Mouse (Mus musculus): Measurements from ENCODE around the gene Runx1. TPM values are rescaled to one million over a fixed set of nuclear protein-coding genes. Genes with fewer than 3 reads are reported as not detected.
A peak's percentile ranks its signal among the peaks of the same experiment; 100 is the strongest.

Gene Runx1
- polyA plus RNA-seq, 1 experiment from 2014 or later: 6.4 TPM

GRCm38 (mm10) chr16:92705564-92706458 lies 120.1 kb downstream of the Runx1 start:
- Histone ChIP-seq H3K27me3 (ENCODE audit: control insufficient read depth, insufficient read depth, low read length) (no peaks in the 10 kb centered on the region), H3K27ac (replicated peaks) (no peak overlapping the region), H3K4me1 (replicated peaks; ENCODE audit: control insufficient read depth, insufficient read depth) (no peaks in the 10 kb centered on the region), H3K4me3 (ENCODE audit: low read depth, low read length) (no peak overlapping the region), H3K9me3 (ENCODE audit: control insufficient read depth, low read length) (no peaks in the 10 kb centered on the region), H3K4me2 (replicated peaks; ENCODE audit: low read depth) (no peak overlapping the region), H3K36me3 (ENCODE audit: control insufficient read depth, insufficient read depth, low read length) (no peaks in the 10 kb centered on the region), H3K9ac (ENCODE audit: low read length) (no peak overlapping the region)
- no peak for TF ChIP-seq CTCF (IDR thresholded peaks at IDR 0.05; ENCODE audit: low read depth)
- no peak for TF ChIP-seq EP300 (optimal IDR thresholded peaks at IDR 0.05)
- WGBS: 37% methylated on average over 7 of the region's 7 CpGs
- no peak for DNase-seq (ENCODE audit: low spot score)
- no peak for ATAC-seq (ENCODE audit: low FRiP score, low TSS enrichment)

DNA sequence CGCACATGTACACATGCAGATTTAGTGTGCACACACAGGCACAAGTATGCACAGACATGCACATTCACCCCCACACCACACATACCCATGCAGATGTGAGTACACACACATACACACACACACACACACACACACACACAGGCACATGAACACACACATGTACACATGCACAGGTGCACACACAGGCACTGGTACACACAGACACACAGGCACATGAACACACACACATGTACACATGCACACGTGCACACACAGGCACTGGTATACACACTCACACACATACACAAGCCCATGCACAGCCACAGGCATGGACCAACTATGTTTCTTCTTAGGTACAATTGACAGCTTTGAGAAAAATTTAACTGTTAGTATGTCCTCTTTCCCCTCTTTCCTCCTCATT lies 122.1 kb downstream of the Runx1 start:
- WGBS: 96% methylated on average over 2 of the region's 2 CpGs
- Histone ChIP-seq H3K27ac (replicated peaks) (no peak overlapping the region), H3K9ac (ENCODE audit: low read length) (no peak overlapping the region), H3K4me2 (replicated peaks; ENCODE audit: low read depth) (no peak overlapping the region), H3K36me3 (ENCODE audit: control insufficient read depth, insufficient read depth, low read length) (no peaks in the 10 kb centered on the region), H3K4me1 (replicated peaks; ENCODE audit: control insufficient read depth, insufficient read depth) (no peaks in the 10 kb centered on the region), H3K4me3 (ENCODE audit: low read depth, low read length) (no peak overlapping the region), H3K27me3 (ENCODE audit: control insufficient read depth, insufficient read depth, low read length) (no peaks in the 10 kb centered on the region; the same call in 1 of the 2 replicates), H3K9me3 (ENCODE audit: control insufficient read depth, low read length) (no peaks in the 10 kb centered on the region)
- ATAC-seq (ENCODE audit: low FRiP score, low TSS enrichment): no peak
- no peak for DNase-seq (ENCODE audit: low spot score)
- TF ChIP-seq EP300 (optimal IDR thresholded peaks at IDR 0.05) (no peak), CTCF (IDR thresholded peaks at IDR 0.05; ENCODE audit: low read depth) (no peak)

DNA sequence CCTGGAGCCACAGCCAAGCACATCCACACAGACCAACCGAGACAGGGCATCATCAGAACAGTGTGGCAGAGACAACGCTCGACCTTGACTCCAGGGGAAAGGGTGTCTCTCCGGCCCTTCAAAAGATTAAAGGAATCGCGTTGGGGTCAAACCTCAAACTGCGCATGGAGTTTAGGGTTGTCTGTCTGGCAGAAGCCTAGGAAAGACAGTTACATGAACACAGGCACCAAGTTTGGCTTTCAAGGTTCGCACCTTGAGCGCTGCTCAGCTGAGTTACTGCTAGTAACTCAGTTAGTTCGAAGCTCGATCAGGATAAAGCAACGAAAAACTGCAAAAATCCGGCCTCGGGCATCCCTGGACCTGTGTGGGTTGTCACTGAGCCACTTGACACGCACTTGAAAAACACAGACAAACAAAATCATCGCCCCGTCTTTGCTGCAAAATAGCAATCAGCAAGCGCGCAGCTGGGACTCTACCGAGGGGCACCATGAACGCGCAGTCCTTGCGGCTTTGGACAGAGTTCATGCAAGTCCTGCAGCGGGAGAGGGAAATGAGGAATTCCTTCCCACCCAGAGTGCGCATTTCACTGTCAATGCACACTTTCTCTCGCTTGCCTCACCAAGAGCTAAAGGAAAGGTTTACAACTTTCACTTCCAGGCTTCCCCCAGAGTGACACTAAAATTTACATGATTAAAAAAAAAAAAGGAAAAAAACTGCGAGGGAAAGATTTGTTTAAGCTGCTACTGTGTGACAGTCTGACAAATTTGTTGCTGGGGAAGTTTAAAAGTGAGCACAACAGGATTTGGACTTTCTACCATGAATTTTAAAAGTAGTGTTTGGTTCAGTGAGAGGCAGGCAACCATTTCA lies 126.2 kb downstream of the Runx1 start:
- 17% methylated on average over 27 of the region's 27 CpGs for WGBS
- no peak overlapping the region for H3K27ac ChIP-seq (replicated peaks)
- no peaks in the 10 kb centered on the region; the same call in 1 of the 2 replicates for H3K27me3 ChIP-seq (ENCODE audit: control insufficient read depth, insufficient read depth, low read length)
- no peak overlapping the region; the same call in 1 of the 2 replicates for H3K4me3 ChIP-seq (ENCODE audit: low read depth, low read length)
- TF ChIP-seq CTCF (IDR thresholded peaks at IDR 0.05; ENCODE audit: low read depth) (no peak), EP300 (optimal IDR thresholded peaks at IDR 0.05) (no peak)
- no peak for DNase-seq (ENCODE audit: low spot score)
- no peaks in the 10 kb centered on the region for H3K4me1 ChIP-seq (replicated peaks; ENCODE audit: control insufficient read depth, insufficient read depth)
- peak overlapping the region; percentile 23; the same call in 1 of the 2 replicates for H3K4me2 ChIP-seq (replicated peaks; ENCODE audit: low read depth)
- H3K36me3 ChIP-seq (ENCODE audit: control insufficient read depth, insufficient read depth, low read length): no peaks in the 10 kb centered on the region
- H3K9me3 ChIP-seq (ENCODE audit: control insufficient read depth, low read length): no peaks in the 10 kb centered on the region
- ATAC-seq (ENCODE audit: low FRiP score, low TSS enrichment): no peak
- no peak overlapping the region for H3K9ac ChIP-seq (ENCODE audit: low read length)

- H3K27ac ChIP-seq (replicated peaks): peak overlapping the region; percentile 91
- DNase-seq (ENCODE audit: low spot score) (peak; percentile 93), ATAC-seq (ENCODE audit: low FRiP score, low TSS enrichment) (peak; percentile 74)
- H3K36me3 ChIP-seq (ENCODE audit: control insufficient read depth, insufficient read depth, low read length): no peaks in the 10 kb centered on the region
- TF ChIP-seq CTCF (IDR thresholded peaks at IDR 0.05; ENCODE audit: low read depth) (peak; percentile 98), EP300 (optimal IDR thresholded peaks at IDR 0.05) (no peak)
- peak overlapping the region; percentile 99 for H3K4me2 ChIP-seq (replicated peaks; ENCODE audit: low read depth)
- H3K4me3 ChIP-seq (ENCODE audit: low read depth, low read length): peak overlapping the region; percentile 59
- H3K27me3 ChIP-seq (ENCODE audit: control insufficient read depth, insufficient read depth, low read length): no peaks in the 10 kb centered on the region; the same call in 1 of the 2 replicates
- H3K4me1 ChIP-seq (replicated peaks; ENCODE audit: control insufficient read depth, insufficient read depth): no peaks in the 10 kb centered on the region
- peak overlapping the region; percentile 81 for H3K9ac ChIP-seq (ENCODE audit: low read length)
- H3K9me3 ChIP-seq (ENCODE audit: control insufficient read depth, low read length): no peaks in the 10 kb centered on the region
- under 1% methylated on average over 26 of the region's 26 CpGs for WGBS
These were observed 127.3 kb downstream of the Runx1 start for GRCm38 (mm10) chr16:92698612-92698998.

DNA sequence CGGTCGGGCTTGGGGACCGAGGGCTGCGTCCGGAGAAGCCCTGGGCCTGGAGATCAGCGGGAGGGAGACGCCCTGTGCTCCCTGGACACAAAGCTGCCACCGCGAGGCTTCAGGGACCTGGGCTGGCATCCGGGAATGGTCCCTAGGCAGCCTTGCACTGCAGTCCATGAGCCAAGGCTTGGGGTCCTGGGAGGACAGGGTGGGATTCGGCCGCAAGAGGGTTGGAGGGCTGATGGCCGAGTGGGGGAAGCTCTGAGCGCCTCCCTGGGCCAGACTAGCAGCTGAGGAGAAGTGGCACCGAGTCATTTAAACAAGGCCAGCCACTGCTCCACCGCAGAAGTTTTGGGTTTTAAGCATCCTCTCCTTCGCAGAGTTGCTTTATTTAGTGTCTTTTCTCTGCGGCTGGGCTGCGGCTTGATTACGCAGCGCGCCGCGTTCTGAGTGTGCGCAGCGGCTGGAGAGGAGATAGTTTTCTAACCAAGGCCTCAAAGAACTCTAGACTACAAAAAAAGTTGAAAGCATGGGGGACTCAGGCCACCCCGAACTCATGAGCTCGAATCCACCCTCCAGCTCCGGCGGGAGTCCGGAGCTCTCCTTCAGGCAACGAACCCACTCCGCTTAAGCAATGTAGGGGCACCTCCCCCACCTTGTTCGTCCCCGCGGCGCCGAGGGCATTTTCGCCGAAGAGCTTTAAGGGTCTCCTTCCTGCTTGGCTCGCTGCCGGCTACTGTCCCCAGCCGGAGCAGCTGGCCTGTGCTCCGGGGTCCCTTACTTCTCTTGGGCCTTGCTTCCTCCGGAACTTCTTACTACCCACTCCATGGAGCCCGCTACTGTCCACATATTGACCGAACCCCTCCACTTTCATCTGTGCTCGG lies 128.0 kb downstream of the Runx1 start:
- WGBS: 1% methylated on average over 48 of the region's 48 CpGs
- no peak; the same call in 1 of the 2 replicates for TF ChIP-seq CTCF (IDR thresholded peaks at IDR 0.05; ENCODE audit: low read depth)
- TF ChIP-seq EP300 (optimal IDR thresholded peaks at IDR 0.05): no peak
- no peaks in the 10 kb centered on the region; the same call in 1 of the 2 replicates for H3K27me3 ChIP-seq (ENCODE audit: control insufficient read depth, insufficient read depth, low read length)
- peak overlapping the region; percentile 99 for H3K4me2 ChIP-seq (replicated peaks; ENCODE audit: low read depth)
- peak overlapping the region; percentile 81 for H3K9ac ChIP-seq (ENCODE audit: low read length)
- ATAC-seq (ENCODE audit: low FRiP score, low TSS enrichment) (peak; percentile 31), DNase-seq (ENCODE audit: low spot score) (peak; percentile 65)
- H3K9me3 ChIP-seq (ENCODE audit: control insufficient read depth, low read length): no peaks in the 10 kb centered on the region
- H3K4me1 ChIP-seq (replicated peaks; ENCODE audit: control insufficient read depth, insufficient read depth): no peaks in the 10 kb centered on the region
- H3K27ac ChIP-seq (replicated peaks): peak overlapping the region; percentile 91
- H3K4me3 ChIP-seq (ENCODE audit: low read depth, low read length): peak overlapping the region; percentile 59
- no peaks in the 10 kb centered on the region for H3K36me3 ChIP-seq (ENCODE audit: control insufficient read depth, insufficient read depth, low read length)

Data from stomach, postnatal 0 days (tissue).